Mouse (Mus musculus) adrenal gland, adult 18-20 months (tissue): ENCODE data around the gene Rfx1. TPM values are rescaled to one million over a fixed set of nuclear protein-coding genes. Genes with fewer than 3 reads are reported as not detected.

Source experiments
- DNase-seq, 2 experiments: peaks; one replicate each; pipeline ENCODE4 v3.0.0; 2021 to 2022; ENCODE audit warnings: low spot score in 2 of 2
- total RNA-seq, 2 experiments: library from RNA; stranded (reverse); gene quantifications; 1 replicate in 1 of 2; 2 replicates in 1 of 2; pipeline ENCODE4 v1.2.3; 2021

Gene Rfx1
- total RNA-seq, 2 experiments from 2014 or later: 17.1 to 20.3 TPM

- no peak for DNase-seq
Observed at GRCm38 (mm10) chr8:84059226-84059625, 7.4 kb upstream of the Rfx1 start.

DNA sequence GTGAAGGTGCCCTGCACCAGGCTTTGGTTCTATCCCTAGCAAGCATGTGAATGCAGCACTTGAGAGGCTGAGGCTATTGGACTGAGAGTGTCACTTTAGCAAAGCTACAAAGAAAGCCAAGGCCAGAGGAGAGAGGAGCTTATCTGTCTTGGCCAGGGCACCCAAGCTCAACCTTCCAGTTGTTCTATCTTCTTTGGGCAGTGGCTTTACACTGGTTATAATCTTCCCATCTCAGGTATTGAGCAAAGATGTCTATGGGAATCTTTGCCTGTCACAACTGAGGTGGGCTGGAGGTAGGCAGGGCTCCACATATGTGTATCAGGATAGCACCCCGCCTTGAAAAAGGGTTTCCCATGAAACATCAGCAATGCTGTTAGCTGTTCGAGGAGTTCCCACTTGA, 6.4 kb upstream of the Rfx1 start:
- DNase-seq: no peak

DNA sequence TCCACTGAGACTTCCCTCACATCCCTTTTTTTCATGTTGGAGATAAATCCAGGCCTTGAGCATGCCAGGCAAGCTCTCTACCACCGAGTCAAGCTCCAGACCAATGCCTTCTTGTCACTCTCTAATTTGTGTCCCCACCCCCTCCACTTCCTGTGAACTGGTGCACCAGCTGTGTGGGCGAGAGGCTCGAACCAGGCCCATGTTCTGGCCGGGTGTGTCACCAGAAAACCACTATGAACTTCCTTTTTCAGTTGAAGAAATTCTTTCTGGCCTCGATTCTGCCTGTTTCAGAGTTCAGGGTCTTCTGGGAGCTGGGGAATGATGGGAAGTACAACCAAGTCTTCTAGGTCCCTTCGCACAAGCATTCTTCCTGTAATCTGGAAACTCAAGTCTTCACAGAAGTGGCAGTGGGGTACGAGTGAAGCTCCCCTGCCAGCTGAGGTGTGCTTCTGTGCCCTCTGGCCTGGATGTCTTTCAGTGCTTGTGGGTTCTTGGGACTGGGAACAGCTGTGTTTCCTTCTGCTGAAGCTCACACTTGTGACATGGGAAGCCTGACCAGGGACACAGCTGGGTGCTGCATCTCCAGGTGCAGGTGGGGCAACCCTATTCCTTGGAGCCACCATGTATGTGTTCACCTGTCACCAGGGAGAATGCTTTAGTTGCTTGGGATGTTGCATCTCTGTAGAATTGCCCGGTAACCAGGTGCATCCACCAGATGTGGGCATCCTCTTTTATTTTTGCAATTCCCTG, 2.6 kb upstream of the Rfx1 start:
- DNase-seq: no peak

DNA sequence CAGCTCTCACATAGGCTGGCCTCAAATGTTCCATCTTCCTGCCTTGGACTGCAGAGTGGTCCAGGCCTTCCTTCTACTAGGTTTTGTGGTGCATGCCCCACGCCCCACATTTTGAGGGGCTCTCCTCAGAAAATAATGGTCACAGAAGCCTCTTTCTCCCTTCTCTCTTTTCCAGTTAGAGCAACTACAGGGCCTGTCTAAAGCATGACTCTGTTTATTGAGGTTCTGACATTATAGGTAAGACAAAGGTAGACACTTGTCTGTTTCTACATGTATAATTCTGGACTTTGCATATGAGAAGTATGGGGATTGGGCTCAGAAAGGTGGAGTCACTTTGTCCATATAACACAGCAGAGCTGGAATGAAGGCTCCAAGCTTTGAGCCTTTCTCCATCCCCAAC, 1.6 kb upstream of the Rfx1 start, which contains the start of gene Gm10643:
TSS of gene Gm10643 (minus strand) at position 101 of the 400 bp plus-strand sequence.
- no peak for DNase-seq

- DNase-seq: no peak
Observed at GRCm38 (mm10) chr8:84065457-84066072, 1.1 kb upstream of the Rfx1 start.

GRCm38 (mm10) chr8:84067047-84067573, 476 bp downstream of the Rfx1 start:
- peak; percentile 99 for DNase-seq

DNA sequence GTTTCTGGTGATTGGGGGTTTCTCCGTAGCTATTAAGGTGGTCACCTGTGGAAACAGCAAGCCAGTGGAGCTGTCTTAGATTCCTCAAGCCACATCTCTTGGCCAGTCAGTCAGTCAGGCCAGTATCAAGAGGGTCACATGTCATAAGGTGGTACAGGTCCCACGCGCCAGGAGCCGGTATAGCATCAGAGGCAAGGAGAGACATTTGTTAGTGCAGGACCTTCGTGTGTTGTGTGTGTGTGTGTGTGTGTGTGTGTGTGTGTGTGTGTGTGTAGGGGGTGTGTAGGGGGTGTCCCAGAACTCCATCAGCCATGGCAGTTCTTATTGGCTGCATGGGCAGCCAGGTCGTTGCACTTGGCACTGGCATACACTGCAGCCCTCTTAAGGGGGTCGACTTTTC, 1.3 kb downstream of the Rfx1 start:
- no peak for DNase-seq

DNA sequence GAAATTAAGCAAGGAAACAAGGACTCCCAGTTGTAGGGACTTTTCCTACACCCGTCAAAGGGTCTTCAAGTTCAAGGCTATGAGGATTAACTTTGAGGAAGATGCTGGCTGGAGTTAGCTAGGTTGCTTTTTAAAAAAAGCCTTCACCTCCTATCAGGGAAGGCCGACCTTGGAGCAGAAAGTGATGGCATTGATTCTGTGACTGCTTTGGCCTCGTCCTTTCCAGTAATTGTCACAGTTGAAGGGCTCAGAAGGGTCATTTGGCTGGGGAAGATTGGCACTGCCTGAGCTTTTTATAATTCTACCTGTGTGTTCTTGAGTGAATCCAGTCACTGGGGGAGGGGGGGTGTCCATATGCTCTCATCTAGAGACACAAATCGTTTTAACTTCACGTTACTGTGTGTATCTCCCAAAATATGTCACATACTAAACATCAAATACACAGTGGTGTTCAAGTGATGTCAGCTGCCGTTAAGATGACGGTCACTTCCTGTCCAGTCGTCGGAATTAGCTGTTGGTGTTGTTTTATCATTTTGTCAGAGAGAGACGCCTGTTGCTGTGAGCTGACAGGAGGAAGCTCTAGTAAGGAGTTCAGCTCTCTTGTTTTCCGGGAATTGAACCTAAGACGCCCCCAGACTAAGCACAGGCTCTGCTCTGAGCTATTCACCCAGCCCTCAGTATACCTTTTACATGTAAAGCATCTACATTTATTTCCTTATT, 1.8 kb downstream of the Rfx1 start:
- DNase-seq: no peak

DNA sequence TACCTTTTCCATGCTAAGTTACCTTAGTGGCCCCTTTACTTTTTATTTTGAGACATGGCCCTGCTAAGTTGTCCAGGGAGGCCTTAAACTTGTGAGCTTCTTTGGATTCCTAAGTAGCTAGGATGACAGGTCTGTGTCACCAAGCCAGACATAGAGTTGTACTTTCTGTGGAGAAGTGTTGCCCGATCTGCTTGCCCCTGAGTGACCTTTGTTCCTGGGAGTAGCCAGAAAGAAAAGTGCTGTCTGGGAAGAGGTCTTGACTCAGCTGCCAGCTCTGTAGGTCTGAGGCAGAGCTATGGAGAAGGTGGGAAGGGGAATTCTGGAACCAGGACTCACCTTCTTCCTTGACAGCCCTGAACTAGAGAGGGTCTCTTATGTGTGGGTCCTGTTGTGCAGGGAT, 2.5 kb downstream of the Rfx1 start:
- DNase-seq: no peak

DNA sequence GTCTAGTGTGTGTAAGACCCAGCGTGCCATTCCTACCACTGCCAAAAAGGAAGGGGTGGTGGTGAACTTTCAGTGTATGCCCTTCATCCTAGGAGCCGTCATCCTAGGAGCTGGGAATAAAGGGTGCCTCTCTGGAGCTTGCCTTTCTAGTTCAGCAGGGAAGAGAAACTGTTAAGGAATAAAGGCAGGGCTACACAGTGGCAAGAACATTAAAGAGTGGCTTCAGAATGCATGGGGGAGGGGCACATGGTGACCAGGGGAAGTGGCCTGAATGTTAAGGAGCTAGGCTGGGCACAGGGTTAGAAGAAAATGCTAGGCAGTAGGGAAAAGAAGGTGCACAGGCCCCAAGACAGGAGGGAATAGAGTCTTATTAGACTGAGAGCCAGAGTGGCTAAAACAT, 3.1 kb downstream of the Rfx1 start:
- no peak for DNase-seq

GRCm38 (mm10) chr8:84070241-84070640, 3.6 kb downstream of the Rfx1 start:
- DNase-seq: no peak

- no peak for DNase-seq
Observed at GRCm38 (mm10) chr8:84070667-84071066, 4.0 kb downstream of the Rfx1 start.

GRCm38 (mm10) chr8:84071921-84072320, 5.3 kb downstream of the Rfx1 start:
- DNase-seq: no peak

DNA sequence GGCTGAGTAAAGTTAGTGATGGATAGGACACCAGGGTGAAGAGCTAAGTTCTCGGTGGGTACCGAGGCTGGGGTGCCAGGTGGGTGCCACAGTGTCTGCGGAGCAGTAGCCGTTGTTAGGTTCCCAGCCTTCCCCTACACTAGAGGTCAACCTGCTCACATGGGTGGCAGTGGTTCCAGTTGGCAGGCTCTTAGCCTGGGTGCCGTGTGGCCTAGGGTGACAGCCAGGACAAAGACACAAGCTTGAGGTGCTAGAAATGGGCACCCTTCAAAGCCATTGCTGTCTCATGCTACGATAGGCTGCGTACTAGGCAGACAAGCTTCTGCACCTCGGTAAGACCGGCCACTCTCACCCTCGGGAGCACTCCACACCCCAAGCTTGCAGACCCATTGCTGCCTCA, 5.7 kb downstream of the Rfx1 start:
- no peak for DNase-seq

GRCm38 (mm10) chr8:84073230-84073976, 6.8 kb downstream of the Rfx1 start:
- no peak for DNase-seq

- DNase-seq: no peak
Observed at GRCm38 (mm10) chr8:84076412-84076811, 9.8 kb downstream of the Rfx1 start.

DNA sequence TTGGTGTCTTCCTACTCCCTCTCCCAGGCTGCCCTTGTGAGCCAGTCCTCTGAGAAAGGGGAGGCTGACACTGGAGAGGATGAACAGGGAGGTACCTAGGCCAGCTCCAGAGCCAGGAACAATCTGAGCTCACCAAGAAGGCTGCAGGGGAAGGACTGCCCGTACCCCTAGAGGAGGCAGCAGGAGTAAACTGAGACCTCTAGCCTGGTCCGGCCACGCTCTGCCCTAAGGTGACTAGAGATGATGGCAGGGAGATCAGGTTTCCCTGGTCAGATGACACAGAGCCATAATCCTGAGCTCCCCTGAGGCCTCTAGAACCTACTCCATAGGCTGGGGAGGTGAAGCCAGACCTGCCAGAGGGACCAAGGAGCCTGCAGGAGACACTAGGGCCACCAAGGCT, 10.2 kb downstream of the Rfx1 start:
- DNase-seq: no peak

- DNase-seq: no peak
Observed at GRCm38 (mm10) chr8:84079206-84079605, 12.6 kb downstream of the Rfx1 start.

DNA sequence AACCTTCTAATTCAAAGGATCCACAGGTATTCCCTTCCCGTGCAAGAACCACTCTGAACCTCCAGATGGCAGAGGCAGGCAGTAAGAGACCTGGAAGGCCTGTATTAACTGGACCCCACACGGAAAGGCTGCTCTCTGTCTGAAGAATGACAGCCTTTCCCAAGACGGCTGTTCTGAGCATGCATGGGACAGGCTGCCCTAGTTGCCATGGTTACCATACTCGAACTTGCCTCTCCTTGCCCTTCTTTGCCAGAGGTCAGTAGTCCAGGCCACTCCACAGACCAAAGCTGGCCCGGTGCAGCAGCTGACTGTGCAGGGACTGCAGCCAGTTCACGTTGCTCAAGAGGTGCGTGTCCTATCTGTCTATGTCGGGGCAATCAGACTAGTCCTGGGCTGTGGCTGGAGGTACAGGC, 17.2 kb downstream of the Rfx1 start:
- no peak for DNase-seq

GRCm38 (mm10) chr8:84084341-84085115, 17.9 kb downstream of the Rfx1 start:
- no peak for DNase-seq
